Mouse (Mus musculus): ENCODE results near the gene Insr. TPM values are rescaled to one million over a fixed set of nuclear protein-coding genes. Genes with fewer than 3 reads are reported as not detected.
A peak's percentile ranks its signal among the peaks of the same experiment; 100 is the strongest.

Gene Insr
- total RNA-seq, 2 experiments from 2014 or later, result 43.7 to 47.7 TPM

DNA sequence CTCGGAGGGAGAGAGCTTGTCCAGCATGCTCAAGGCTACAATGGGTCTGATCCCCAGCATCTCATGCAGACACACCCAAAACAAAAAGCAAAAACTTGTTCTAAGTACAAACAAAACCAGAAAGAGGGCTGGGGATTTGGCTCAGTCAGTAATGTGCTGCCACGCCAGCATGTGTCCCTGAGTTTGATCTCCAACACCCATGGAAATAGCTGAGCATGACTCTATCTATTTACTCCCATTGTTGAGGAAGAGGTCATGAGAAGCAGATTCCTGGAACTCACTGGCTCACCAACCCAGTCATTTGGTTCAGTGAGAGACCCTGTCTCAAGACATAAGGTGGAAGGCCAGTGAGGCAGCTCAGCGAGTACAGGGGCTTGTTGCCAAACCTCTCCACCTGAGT, 40.6 kb downstream of the Insr start:
- intact Hi-C loops (cut with DNase I), result no loop called here
- DNase-seq (ENCODE audit: low spot score in 2 of 2), result no peak

GRCm38 (mm10) chr8:3237319-3237718, 42.1 kb downstream of the Insr start:
- intact Hi-C loops (cut with DNase I), result no loop called here
- DNase-seq (ENCODE audit: low spot score in 2 of 2), result no peak

GRCm38 (mm10) chr8:3236277-3236676, 43.1 kb downstream of the Insr start:
- DNase-seq (ENCODE audit: low spot score in 2 of 2), result no peak
- intact Hi-C loops (cut with DNase I), result no loop called here

- DNase-seq (ENCODE audit: low spot score in 2 of 2), result no peak
- intact Hi-C loops (cut with DNase I), result no loop called here
These were observed 44.8 kb downstream of the Insr start for GRCm38 (mm10) chr8:3234569-3234968.

- DNase-seq (ENCODE audit: low spot score in 2 of 2), result no peak
- intact Hi-C loops (cut with DNase I), result no loop called here
These were observed 46.8 kb downstream of the Insr start for GRCm38 (mm10) chr8:3232601-3233000.

- intact Hi-C loops (cut with DNase I), result no loop called here
- DNase-seq (ENCODE audit: low spot score in 2 of 2), result no peak
These were observed 49.0 kb downstream of the Insr start for GRCm38 (mm10) chr8:3230118-3231060.

- intact Hi-C loops (cut with DNase I), result no loop called here
These were observed 52.0 kb downstream of the Insr start for GRCm38 (mm10) chr8:3227423-3227822.

DNA sequence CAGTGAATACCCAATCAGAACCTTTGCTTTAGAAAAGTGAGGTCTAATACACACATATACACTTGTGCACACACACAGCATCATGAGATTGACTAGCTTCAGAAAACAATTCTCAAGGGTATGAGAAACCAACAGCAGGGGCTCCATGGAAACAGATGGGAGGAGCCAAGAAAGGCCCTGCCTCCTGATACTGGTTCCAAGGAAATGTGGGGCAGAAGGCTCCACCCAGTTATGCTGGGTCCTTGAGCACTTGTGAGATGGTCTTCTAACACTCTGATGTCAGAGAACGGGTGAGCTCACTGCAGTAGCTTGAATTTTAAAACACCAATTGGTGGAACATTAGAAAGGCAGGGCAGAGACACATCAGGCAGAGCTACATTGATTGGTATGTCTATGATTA, 53.7 kb downstream of the Insr start:
- no peak for DNase-seq (ENCODE audit: low spot score in 2 of 2)
- intact Hi-C loops (cut with DNase I), result no loop called here

More at GRCm38 (mm10) chr8:3227423-3227822, 52.0 kb downstream of the Insr start:
- no peak for DNase-seq (ENCODE audit: low spot score in 2 of 2)

DNA sequence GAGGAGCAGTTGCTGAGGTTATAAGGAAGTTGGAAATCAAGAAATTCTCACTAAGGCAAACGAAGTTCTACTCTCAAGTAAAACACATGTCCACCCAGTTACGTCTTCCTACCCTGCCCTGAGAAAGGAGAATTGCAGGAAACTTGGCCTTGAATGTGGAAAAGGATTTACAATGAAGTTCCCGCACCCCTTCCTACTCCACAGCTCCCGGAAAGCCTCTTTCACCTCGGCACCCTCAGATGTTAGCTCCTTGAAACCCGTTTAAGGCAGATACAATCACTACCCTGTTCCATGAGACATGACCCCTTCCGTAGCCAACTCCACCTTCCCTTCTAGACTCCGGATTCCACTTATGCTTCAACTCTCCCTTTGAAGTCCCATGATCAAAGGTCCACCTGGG, 54.2 kb downstream of the Insr start:
- intact Hi-C loops (cut with DNase I), result no loop called here
- no peak for DNase-seq (ENCODE audit: low spot score in 2 of 2)

DNA sequence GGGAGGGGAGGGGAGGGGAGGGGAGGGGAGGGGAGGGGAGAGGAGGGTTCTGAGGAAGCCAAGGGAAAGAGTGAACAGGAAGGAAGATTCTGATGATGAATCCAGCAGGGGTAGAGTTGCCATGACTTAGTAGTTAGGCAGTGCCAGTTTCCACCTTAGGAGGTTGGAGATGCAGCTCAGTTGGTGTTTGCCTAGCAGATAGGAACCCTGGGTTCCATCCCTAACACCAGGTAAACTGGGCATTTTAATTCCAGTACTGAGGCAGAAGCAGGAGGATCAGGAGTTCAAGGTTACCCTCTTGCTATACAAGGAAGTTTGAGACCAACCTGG, 56.8 kb downstream of the Insr start:
- intact Hi-C loops (cut with DNase I), result no loop called here
- no peak for DNase-seq (ENCODE audit: low spot score in 2 of 2)

- intact Hi-C loops (cut with DNase I), result loop anchor here (1.0 kb wide), 1 partner anchor 57 kb away; the partner anchor contains the start of gene Insr
- DNase-seq (ENCODE audit: low spot score in 2 of 2), result no peak
These were observed 57.3 kb downstream of the Insr start for GRCm38 (mm10) chr8:3221960-3222635.

DNA sequence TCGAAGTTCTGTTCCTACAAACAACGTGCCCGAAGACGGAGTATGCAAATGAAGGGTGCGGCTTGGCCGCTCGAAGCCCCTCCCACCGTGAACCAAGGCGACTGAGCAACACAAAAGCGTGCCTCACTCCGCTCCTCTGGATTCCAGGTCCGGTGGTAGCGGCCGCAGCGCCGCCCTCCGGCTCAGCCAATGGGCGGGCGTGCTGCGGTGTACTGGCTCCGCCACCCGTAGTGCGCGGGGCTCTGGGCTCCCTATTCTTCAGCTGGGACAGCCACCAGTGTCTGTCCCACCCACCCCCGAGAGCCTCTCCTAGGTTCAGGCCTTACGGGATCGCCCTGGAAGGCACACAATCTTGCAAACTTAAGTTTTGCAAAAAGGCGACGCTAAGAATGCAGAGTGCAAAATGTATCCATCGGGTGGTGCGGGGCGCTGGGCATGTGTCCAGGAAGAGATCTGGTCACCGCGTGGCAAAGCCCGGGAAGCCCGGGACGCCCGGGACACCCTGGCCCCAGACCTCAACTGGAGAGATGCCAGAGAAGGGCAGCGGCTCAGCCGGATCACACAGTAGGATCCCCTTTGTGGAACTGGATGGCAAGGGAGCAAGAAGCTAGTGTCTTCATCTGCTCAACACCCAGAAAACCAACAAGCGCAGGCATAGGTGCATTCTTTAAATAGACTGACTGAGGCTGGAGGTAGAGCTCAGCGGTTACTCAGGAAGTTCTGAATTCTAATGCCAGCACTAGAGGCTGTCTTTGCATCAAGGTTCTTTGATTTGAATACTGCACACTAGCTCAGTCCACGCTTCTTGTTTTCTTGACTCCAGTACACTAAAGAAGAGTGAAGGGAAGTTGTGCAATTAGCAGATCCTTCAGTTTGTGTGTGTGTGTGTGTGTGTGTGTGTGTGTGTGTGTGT, 58.1 kb downstream of the Insr start:
- DNase-seq (ENCODE audit: low spot score in 2 of 2), result peak; percentile 86 to 90
- intact Hi-C loops (cut with DNase I), result loop anchor here (1.0 kb wide), 1 partner anchor 58 kb away; the partner anchor contains the start of gene Insr

GRCm38 (mm10) chr8:3220502-3220901, 58.9 kb downstream of the Insr start:
- intact Hi-C loops (cut with DNase I), result no loop called here
- peak in 1 of 2 experiments; percentile 29 for DNase-seq (ENCODE audit: low spot score in 2 of 2)

DNA sequence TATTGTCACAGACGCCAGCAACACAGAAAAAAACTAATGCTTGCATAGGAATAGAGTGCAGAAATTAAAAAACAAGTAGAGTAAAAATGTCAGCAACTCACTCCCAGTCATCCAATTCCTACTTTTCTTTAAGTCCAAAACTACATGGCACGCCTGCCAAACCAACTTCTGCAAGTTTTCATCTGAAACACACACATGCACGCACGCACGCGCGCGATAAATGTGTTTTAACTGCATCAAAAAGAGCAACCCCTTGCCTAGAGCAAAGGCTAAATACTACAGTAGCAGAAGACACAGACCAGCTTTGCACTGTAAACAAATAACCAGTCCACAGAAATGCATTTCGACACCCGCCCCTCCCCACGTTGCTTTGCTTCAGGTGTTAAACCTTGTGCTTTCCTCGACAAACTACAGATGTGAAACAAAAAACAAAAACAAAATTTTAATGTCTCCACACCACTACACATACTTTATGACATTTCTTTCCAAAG, 59.5 kb downstream of the Insr start:
- DNase-seq (ENCODE audit: low spot score in 2 of 2), result no peak
- intact Hi-C loops (cut with DNase I), result no loop called here

DNA sequence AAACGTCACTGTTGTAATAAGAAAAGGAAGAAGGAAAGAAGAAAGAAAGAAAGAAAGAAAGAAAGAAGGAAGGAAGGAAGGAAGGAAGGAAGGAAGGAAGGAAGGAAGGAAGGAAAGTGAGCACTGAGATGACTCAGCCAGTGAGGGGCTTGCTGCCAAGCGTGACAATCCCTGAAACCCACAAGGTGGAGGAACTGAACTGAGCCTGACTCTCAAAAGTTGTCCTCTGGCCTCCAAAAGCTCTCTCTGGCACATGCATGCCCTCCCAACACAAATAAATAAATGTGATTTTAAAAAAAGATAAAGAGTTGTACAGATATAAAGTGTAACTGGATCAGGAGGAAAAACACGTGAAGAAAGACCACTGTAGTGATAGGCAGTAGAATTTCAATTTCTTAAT, 60.2 kb downstream of the Insr start:
- intact Hi-C loops (cut with DNase I), result no loop called here
- no peak for DNase-seq (ENCODE audit: low spot score in 2 of 2)

- peak in 1 of 2 experiments; percentile 10 for DNase-seq (ENCODE audit: low spot score in 2 of 2)
- intact Hi-C loops (cut with DNase I), result no loop called here
These were observed 62.8 kb downstream of the Insr start for GRCm38 (mm10) chr8:3216541-3217092.

GRCm38 (mm10) chr8:3215561-3215960, 63.9 kb downstream of the Insr start:
- peak in 1 of 2 experiments; percentile 19 for DNase-seq (ENCODE audit: low spot score in 2 of 2)
- intact Hi-C loops (cut with DNase I), result no loop called here

DNA sequence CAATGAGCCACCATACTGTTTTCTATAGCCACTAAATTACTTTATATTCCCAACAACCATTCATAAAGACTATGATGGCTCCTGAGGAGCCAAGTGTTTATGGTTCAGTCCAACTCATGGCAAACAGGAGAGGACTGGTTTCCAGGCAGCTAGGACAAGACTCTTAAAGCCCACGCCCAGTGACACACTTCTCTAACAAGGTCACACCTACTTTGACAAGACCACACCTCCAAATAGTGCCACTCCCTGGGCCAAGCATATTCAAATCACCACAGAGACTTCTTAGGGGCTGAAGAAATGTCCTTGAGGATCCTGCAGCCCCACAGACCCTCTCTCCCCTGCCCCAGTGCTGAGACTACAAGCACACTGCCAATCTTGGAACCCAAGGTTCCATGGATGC, 64.8 kb downstream of the Insr start:
- intact Hi-C loops (cut with DNase I), result no loop called here
- DNase-seq (ENCODE audit: low spot score in 2 of 2), result no peak

- DNase-seq (ENCODE audit: low spot score in 2 of 2), result no peak
- intact Hi-C loops (cut with DNase I), result no loop called here
These were observed 68.0 kb downstream of the Insr start for GRCm38 (mm10) chr8:3211456-3211855.

Measured in left cerebral cortex, postnatal 25 days (tissue).